Mouse (Mus musculus) heart, postnatal 0 days (tissue): ENCODE measurements at regions not wholly inside any gene's neighbourhood (a gene's known extent, or its start where the extent isn't known, plus 50 kb on each side); places are given as distances from the start of the nearest gene placed in this dataset.

Source experiments
- ATAC-seq: fragments of 200-750 bp; cut with Nextera tagmentation; 2 replicates; pipeline ENCODE4 v1.8.0; 2017; ENCODE audit warnings: low read depth, moderate number of reproducible peaks, moderate library complexity; ENCODE audit not compliant: insufficient read depth
- DNase-seq: peaks from one replicate; pipeline ENCODE4 v3.0.0-alpha.2; 2016; ENCODE audit warnings: low spot score
- H3K27ac ChIP-seq: fragments of 300-500 bp; sonication (generic); 2 replicates; pipeline ENCODE4 v1.5.1; 2014; ENCODE audit warnings: low read depth, mild to moderate bottlenecking
- H3K27me3 ChIP-seq: fragments of 300-500 bp; sonication (generic); 2 replicates; pipeline ENCODE4 v1.6.1; 2014; ENCODE audit warnings: low read length, mixed read lengths; ENCODE audit not compliant: control insufficient read depth, insufficient read depth
- H3K36me3 ChIP-seq: fragments of 300-500 bp; sonication (generic); replicated peaks from 2 replicates; pipeline ENCODE4 v1.6.1; 2014; ENCODE audit warnings: low read length, mixed read lengths; ENCODE audit not compliant: control insufficient read depth, insufficient read depth
- H3K4me1 ChIP-seq: fragments of 300-500 bp; sonication (generic); 2 replicates; pipeline ENCODE4 v1.6.1; 2014; ENCODE audit warnings: antibody characterized with exemption; ENCODE audit not compliant: control insufficient read depth, insufficient read depth
- H3K4me2 ChIP-seq: fragments of 300-500 bp; sonication (generic); 2 replicates; pipeline ENCODE4 v1.6.1; 2014; ENCODE audit warnings: low read depth, mild to moderate bottlenecking, low read length, moderate library complexity
- H3K4me3 ChIP-seq: fragments of 300-500 bp; sonication (generic); 2 replicates; pipeline ENCODE4 v1.5.1; 2014; ENCODE audit warnings: low read depth, low read length
- H3K9ac ChIP-seq: fragments of 300-500 bp; sonication (generic); replicated peaks from 2 replicates; pipeline ENCODE4 v1.6.1; 2014; ENCODE audit warnings: low read depth, low read length, mixed read lengths
- H3K9me3 ChIP-seq: fragments of 300-500 bp; sonication (generic); replicated peaks from 2 replicates; pipeline ENCODE4 v1.6.1; 2016; ENCODE audit warnings: low read length; ENCODE audit not compliant: control insufficient read depth
- CTCF ChIP-seq: IDR thresholded peaks from 2 replicates; pipeline ENCODE4 v1.5.1; 2016; ENCODE audit warnings: antibody characterized with exemption, control low read depth, low read depth
- EP300 ChIP-seq: IDR thresholded peaks from 2 replicates; pipeline ENCODE4 v1.6.1; 2016; ENCODE audit warnings: antibody characterized with exemption, low read depth
- WGBS: fragments of 180-500 bp; shearing (Covaris S2); extraction: QIAGEN DNeasy Blood & Tissue Kit; methylation state at CpG from one replicate; pipeline ENCODE4 v1.1.7; 2014; 5-methylcytosine and 5-hydroxymethylcytosine counted together

- Histone ChIP-seq H3K9me3 (no peaks in the 10 kb centered on the region), H3K4me1 (no peaks in the 10 kb centered on the region), H3K4me2 (no peak overlapping the region), H3K36me3 (no peaks in the 10 kb centered on the region), H3K4me3 (no peak overlapping the region), H3K9ac (no peak overlapping the region), H3K27me3 (no peaks in the 10 kb centered on the region), H3K27ac (no peak overlapping the region)
- ATAC-seq (no peak), DNase-seq (no peak)
- WGBS: 19% methylated on average over 2 of the region's 2 CpGs
- TF ChIP-seq CTCF (no peak), EP300 (no peak)
Observed at GRCm38 (mm10) chr7:72788261-72788660, 481.9 kb upstream of the Mctp2 start.

GRCm38 (mm10) chr7:72822142-72822541 is 515.7 kb upstream of the Mctp2 start:
- Histone ChIP-seq H3K36me3 (no peaks in the 10 kb centered on the region), H3K9me3 (no peaks in the 10 kb centered on the region), H3K4me1 (no peaks in the 10 kb centered on the region), H3K4me2 (no peak overlapping the region), H3K27ac (no peak overlapping the region), H3K4me3 (no peak overlapping the region), H3K27me3 (no peaks in the 10 kb centered on the region), H3K9ac (no peak overlapping the region)
- ATAC-seq: no peak
- TF ChIP-seq CTCF (no peak), EP300 (no peak)
- no peak for DNase-seq
- WGBS: 75% methylated on average over 3 of the region's 3 CpGs

GRCm38 (mm10) chr7:72826597-72826996 is 520.2 kb upstream of the Mctp2 start:
- 76% methylated on average over 3 of the region's 3 CpGs for WGBS
- H3K4me3 ChIP-seq: no peak overlapping the region
- no peaks in the 10 kb centered on the region; the same call in 1 of the 2 replicates for H3K9me3 ChIP-seq
- no peak for DNase-seq
- no peak for TF ChIP-seq EP300
- TF ChIP-seq CTCF: no peak
- no peaks in the 10 kb centered on the region for H3K36me3 ChIP-seq
- no peak overlapping the region for H3K4me2 ChIP-seq
- no peak overlapping the region for H3K27ac ChIP-seq
- ATAC-seq: no peak
- no peaks in the 10 kb centered on the region for H3K4me1 ChIP-seq
- no peak overlapping the region for H3K9ac ChIP-seq
- H3K27me3 ChIP-seq: no peaks in the 10 kb centered on the region

- no peak for ATAC-seq
- no peak overlapping the region for H3K9ac ChIP-seq
- no peaks in the 10 kb centered on the region for H3K27me3 ChIP-seq
- no peaks in the 10 kb centered on the region for H3K9me3 ChIP-seq
- H3K27ac ChIP-seq: no peak overlapping the region
- TF ChIP-seq EP300: no peak
- TF ChIP-seq CTCF: no peak
- no peaks in the 10 kb centered on the region for H3K4me1 ChIP-seq
- no peak overlapping the region for H3K4me3 ChIP-seq
- 67% methylated on average over 1 of the region's 1 CpGs for WGBS
- no peaks in the 10 kb centered on the region for H3K36me3 ChIP-seq
- H3K4me2 ChIP-seq: no peak overlapping the region
- no peak for DNase-seq
Observed at GRCm38 (mm10) chr7:72835423-72835822, 529.0 kb upstream of the Mctp2 start.

- no peaks in the 10 kb centered on the region for H3K9me3 ChIP-seq
- H3K36me3 ChIP-seq: no peaks in the 10 kb centered on the region
- no peak overlapping the region for H3K9ac ChIP-seq
- 76% methylated on average over 4 of the region's 4 CpGs for WGBS
- H3K27ac ChIP-seq: no peak overlapping the region
- DNase-seq (no peak), ATAC-seq (no peak)
- H3K4me1 ChIP-seq: no peaks in the 10 kb centered on the region
- H3K4me3 ChIP-seq: no peak overlapping the region
- no peak for TF ChIP-seq EP300
- no peak for TF ChIP-seq CTCF
- no peaks in the 10 kb centered on the region for H3K27me3 ChIP-seq
- no peak overlapping the region for H3K4me2 ChIP-seq
Observed at GRCm38 (mm10) chr7:72836026-72836425, 529.6 kb upstream of the Mctp2 start.

GRCm38 (mm10) chr7:72836457-72836985 is 530.1 kb upstream of the Mctp2 start:
- Histone ChIP-seq H3K9ac (no peak overlapping the region), H3K36me3 (no peaks in the 10 kb centered on the region), H3K4me1 (no peaks in the 10 kb centered on the region), H3K4me3 (no peak overlapping the region), H3K9me3 (no peaks in the 10 kb centered on the region), H3K27ac (no peak overlapping the region), H3K27me3 (no peaks in the 10 kb centered on the region), H3K4me2 (no peak overlapping the region)
- TF ChIP-seq EP300 (no peak), CTCF (no peak)
- ATAC-seq (no peak), DNase-seq (no peak)
- 81% methylated on average over 6 of the region's 6 CpGs for WGBS
